Mouse (Mus musculus) frontal cortex, postnatal 10 days (tissue): ENCODE measurements around the gene Zfp523.

ENCODE experiments used
- DNase-seq, 2 experiments: peaks; one replicate each; pipeline ENCODE4 v3.0.0; 2022; ENCODE audit warnings: low spot score in 2 of 2, mixed read lengths in 1 of 2

The Zfp523 gene

DNA sequence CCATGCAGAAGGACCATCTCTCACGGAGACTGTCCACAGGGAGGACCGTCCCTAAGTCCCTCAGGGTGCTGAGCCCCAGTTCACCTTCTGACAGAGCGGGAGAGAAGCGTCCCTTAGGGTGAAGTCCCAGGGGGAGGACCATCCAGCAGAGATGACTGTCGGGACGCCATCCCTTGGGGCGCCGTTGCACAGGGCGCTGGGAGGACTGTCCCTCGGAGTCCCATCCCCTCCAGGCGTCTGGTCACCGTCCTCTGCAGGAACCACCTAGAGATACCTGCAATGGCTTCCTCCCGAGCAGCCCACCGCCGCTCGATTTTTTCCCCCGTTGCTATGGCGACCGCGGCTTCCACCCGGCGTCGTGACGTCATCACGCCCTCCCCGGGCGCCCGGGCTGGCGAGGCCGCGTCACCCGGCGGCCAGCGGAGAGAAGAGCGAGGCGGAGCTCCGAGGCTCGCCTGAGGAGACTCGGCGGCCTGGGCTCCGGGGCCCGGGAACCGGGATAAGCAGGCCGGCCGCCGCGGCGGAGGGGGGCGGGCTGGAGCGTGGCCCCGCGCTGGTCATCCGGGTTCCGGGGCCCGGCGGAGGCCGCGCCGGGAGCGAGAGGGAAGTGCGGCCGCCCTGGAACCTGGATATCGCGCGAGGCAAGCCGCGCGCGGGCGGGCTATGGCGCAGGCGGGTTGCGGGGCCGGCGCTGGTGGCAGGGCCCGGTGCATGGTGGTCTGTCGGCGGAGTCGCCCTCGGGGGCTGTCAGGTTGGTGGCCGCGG, at the start of gene Zfp523:
Zfp523 (plus strand) TSS at position 355 of the 765 bp plus-strand sequence.
- DNase-seq: peak; percentile 84 to 93

DNA sequence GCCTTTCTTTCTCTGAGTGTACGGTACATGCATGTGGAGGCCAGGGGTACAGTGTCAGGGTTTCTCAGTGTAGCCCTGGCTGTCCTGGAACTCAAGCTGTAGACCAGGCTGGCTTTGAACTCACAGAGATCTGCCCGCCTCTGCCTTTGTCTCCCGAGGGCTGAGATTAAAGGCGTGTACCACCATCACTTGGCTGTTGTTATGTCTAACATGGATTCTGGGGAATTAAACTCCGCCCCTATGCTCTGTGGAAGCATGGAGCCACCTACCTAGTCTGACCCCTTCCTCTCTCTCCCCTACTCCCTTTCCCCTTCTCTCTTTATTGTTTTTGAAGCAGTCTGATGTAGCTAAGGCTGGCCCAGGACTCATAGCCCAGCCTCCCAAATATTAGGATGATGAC, 47.1 kb upstream of the Zfp523 start:
- no peak for DNase-seq

DNA sequence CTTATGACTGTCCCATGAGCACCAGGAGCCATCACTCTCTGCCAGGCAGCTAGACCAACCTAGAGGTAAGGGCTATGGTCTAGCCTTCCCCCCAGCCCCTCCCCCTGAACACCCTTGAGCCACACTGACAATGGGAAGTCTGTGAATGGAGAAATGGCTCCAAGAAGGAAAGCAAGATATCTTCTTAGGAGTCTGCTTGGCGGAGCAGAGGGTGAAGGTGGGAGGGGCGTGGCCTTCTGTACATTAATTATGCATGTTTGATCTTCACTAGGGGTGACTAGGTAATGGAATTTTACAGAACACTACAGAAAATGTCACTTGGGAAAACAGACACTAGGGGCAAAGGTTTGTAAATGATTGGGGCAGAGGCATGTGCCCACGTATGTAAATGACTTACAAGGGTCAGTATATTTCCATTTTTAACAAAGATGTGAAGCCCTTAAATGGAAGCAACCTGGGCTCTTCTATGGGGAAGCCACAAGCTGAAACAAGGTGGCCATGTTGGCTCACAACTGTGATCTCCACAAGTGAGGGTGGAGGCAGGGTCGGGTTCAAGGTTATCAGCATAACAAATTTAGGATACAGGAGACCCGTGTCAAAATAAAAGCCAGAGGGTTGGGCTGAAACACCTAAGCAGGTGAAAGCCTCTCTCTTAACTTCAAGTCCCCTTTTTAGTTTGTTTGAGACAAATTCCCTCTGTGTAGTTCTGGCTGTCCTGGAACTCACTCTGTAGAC, 46.4 kb upstream of the Zfp523 start:
- no peak for DNase-seq

DNA sequence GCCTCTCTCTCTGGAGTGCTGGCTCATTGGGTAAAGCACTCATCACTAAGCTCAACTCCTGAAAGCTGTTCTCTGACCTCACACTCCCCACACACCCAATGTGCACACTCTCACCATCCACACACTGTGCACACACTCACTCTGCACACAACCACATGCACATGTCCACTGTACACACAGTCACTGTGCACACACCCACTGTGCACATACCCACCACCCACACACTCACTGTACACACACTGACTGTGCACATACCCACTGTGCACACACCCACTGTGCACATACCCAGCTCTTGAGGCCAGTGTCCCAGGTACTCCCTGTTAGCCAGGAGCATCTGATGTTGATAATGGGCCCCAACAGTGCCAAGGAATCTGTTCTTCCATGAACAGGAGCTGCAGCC, 45.8 kb upstream of the Zfp523 start:
- DNase-seq: no peak

DNA sequence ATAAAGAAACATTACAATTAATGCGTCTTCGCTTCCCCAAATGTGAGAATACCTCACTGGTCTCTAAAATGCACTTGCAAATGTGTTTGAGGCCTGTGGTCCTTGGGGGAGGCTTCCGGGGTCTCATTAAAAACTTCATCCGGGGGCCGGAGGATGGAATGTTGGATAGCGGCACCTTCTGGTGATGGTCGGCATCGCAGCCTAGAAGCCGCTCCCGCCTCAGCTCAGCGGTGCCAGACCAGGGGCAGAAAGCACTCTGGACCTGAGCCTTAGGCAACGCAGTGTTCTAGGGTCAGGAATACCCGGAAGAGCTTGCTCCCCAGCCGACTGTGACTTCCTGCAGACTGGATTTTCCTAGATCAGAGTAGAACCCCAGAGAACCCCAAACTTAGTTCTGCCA, 43.7 kb upstream of the Zfp523 start:
- DNase-seq: peak in 1 of 2 experiments; percentile 50

DNA sequence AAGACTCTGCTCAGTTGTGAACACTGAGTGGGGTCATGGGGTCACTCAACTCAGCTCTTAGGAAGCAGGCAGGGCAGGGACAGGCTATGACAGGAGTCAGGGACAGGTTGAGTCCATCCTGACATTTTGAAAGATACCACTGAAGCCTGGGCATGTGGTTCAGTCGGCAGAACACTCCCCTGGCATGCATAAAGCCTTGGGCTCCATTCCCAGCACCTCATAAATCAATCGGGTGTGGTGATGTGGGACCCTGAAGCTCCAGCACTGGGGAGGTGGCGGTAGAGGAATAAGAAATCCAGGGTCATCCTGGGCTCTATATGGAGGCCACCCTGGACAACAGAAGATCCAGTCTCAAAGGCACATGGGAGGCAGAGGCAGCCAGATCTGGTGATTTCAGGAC, 41.4 kb upstream of the Zfp523 start:
- DNase-seq: no peak

DNA sequence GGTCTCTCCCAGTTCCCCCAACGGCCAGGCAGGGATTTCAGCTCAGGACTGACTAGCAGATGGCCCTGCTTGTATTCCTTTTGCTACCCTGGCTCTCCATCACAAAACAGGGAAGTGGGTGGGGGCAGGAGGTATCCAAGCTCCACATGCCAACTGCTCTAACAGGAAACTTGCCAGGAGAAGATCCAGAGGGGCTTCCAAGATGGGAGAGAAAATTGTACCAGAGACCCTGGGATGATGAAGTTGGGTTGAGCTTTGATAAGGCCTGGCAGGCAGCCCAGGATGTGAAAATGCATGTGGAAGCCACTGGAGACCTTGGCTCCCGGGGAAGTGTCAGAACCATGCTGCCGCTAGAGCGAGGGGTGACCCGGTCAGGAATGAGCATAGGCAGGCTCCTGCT, 40.7 kb upstream of the Zfp523 start:
- no peak for DNase-seq

DNA sequence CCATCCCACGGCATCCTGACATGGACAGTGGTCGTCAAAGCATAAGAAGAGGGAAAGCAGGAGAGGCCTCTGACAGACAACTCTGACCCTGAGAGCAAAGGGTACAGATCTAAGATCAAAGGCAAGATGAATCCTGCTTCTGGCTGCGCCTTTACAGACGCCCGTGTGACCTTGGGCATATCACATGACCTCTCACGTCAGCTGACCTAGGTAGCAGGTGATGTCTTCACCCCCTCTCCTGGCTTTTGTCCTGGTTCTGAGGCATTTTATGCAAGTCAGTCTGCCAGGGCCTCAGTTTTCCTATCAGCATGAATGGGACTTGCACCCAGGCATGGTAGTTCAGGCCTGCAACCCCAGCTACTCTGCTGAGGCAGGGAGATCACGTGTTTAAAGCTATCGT, 38.9 kb upstream of the Zfp523 start:
- DNase-seq: no peak

DNA sequence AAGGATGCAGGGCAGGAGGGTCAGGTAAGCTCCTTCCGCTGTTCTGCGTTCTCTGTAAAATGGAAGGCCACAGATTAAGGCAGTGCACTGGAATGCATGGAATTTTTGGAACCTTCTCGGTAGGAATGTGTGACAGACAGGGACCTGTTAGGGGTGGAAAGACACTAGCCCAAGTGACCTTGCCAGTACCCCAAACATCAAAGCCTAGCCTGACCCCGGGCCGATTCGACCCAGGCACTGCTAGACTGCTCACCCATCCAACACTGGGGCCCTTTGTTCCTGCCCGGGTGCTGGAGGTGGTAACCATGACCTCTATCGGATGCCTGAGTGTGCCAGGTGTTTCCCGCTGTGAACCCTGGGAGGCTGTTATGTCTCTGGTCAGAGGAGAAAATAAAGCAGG, 38.2 kb upstream of the Zfp523 start:
- no peak for DNase-seq

DNA sequence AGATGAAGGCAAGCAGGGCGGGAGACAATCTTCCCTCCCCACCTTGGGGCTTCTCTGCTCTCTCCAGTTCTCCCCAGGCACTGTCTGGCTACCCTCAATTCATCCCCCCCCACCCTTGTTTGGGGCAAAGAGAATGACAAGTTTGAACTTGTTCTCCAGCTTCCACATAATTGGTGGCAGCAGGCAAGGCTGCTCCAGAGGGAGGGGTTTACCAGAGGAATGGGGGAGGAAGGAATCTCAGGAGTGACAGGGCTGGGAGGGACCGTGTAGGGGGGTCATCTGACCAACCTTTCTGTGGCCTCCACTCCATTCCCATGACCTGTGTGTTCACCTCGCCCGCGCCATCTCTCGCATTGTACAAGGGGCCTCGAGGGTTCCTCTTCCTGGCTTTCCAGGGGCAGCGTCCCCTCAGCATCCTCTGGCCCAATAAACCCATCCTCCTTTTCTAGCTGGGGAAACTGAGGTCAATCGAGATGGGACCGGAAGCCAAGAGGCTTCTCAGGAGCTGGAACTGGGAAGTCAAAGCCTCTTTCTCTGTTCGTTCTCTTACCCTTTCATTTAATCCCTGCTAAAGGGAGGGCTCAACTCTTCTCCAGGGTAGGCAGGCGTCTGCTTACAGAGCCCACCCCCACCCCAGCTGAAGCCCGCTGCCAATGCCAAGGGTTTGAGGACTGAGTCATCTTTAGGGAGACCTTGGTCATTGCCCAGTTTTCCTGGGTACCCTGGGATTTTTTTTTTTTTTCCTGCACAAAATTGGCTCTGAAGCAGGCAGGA, 36.3 kb upstream of the Zfp523 start:
- no peak for DNase-seq

DNA sequence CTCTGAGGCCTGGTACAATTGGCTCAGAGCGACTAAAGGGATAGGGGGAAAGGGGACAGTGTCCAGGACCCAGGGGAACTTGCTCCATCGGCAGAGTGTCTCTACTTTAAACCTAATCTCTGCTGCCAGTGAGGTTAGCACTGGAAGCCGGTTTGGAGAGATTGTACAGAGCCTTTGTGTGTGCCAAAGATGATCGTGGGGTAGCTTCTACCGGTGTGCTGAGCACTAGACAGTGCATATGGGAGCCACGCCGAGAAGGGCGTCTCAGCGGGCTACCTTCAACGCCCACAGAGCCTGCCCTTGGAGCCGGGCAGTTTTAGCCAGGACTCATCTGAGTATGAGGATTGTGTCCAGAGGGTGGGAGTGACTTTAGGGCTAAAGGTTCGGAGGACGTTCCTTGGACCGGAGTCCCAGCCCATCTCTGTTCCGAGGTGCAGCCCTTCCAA, 35.7 kb upstream of the Zfp523 start:
- DNase-seq: no peak

DNA sequence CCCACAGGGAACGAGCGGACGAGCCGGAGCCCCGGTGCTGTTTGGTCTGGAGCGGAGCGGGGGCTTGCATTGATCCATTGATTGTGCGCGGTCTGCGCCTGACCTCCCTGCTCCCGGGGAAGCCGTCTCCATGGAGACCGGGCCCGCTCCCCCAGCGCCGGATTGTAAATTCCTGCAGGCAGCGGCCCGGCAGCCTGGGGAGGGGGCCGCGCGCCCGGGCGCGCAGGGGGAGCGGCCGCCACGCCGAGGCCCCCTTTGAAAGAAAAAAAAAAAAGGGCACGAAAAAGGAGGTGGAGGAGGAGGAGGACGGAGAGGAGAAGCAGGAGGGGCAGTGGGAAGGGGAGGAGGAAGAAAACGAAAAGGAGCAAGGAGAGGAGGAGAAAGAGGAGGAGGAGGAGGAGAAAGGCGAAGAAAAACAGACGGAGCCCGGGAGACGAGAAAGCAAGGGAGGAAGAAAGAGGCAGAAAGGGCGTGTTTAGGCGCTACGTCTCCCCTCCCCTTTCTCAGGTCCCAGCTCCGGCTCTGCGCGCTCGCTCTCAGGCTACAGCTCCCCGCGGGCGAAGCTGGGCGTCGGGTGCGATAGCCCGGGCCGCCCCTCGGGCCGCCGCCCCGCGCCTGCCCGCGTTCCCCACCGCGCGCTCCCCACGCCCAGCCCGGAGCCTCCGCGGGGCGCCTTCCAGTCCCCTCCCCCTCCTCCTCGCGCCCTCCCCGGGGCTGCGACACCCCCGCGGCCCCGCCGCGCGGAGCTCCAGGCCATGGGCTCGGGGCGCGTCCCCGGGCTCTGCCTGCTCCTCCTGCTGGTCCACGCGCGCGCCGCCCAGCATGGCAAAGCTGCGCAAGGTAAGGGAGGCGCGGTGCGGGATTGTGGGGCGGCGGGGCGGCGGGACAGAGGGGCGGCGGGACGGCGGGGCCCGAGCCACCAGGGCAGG, 34.9 kb upstream of the Zfp523 start, which contains the start of gene Scube3:
Scube3 (plus strand) TSS at position 371 of the 929 bp plus-strand sequence.
- DNase-seq: no peak

DNA sequence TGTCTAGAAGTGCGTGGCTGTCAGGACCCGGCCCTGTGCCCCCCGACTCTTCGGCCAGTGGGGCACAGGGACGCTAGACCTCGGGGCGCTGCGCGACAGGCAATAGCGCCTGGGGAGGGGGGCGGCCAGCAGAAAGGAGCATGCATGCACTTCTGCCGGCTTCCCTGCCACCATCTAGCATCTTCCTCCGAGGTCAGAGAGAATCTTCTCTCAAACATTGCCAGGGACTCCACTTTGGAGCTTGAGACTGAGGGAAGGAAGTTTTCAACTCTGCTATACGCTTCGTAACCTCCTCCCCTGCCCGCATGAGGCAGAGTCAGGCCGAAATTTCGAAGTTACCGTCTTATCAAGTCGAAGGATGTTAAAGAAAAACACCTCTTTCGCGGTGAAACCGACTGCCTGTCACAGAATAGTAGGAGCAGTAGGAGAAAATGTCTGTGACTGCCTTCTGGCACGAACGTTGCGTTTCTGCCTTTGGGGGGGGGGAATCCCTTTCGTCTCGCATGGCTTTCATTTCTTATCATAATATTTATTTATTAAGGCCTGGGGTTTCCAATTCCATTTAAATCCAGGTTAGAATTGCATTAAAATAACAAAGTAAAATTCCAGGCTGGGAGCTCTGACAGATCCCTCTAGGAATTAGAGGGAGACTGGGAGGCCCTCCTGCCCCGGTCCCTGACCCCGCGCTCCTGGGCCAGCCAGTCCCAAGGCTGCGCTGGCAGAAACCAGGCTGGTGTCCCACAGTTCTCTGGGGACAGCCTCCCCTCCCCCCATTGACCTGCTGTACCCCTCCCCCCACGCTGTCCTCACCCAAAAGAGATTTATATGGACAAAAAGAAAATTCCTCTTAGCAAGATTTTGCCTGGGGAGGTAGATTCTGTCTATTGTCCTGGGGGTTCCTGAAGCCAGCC, 34.0 kb upstream of the Zfp523 start:
- no peak for DNase-seq

DNA sequence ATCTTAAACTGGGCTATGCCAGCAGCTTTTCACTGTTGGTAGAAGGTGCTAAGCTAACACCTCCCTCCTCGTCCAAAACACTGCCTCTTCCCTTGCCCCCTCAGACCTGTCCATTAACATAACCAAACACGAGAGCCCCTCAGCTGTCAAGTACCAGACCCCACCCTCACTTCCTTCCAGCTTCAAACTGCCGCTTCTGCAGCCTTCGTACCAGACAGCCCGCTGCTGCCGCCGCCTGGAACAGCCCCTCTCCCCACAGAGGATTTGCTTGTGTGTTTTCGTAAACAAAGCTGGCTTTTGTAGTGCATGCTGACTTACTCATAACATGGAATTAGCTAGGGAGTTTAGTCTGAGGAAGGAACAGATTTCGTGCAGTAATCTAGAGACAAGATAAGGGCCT, 33.2 kb upstream of the Zfp523 start:
- no peak for DNase-seq

DNA sequence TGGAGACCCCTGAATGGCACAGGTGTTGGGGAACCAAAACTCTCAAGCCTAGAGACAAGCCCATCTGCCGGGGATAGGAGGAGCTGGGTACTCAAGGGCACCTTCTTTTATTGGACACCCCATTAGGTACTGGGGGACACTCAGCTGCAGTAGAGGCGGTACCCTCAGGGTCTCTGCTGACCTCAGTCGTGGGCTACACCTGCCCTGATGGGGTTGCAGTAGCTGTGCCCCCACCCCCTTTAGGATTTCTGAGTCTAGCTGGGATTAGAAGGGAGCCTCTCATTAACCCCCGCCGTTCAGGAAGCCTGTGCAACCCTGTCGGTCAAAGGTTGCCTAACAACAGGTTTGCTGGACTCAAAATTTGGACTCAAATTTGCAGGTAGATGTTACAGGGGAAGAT, 32.7 kb upstream of the Zfp523 start:
- DNase-seq: no peak

DNA sequence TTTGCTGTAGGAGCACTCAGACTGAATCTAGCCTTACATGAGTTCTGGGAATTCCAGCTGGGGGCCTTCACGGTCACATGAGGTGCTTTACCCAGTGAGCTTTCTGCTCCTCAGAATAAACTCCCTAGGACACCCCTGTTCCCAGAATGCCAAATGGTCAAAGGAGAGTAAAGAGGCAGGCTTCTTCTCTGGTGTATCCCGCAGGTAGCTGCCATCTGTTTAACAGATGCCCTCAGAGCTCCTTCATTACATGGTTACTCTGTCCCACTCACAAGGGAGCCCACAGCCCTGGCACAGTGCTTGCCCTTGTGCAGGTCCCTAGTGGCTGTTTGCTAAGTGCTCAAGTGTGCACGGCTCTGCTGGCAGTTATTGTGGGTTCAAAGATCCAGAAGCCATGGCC, 28.6 kb upstream of the Zfp523 start:
- no peak for DNase-seq

DNA sequence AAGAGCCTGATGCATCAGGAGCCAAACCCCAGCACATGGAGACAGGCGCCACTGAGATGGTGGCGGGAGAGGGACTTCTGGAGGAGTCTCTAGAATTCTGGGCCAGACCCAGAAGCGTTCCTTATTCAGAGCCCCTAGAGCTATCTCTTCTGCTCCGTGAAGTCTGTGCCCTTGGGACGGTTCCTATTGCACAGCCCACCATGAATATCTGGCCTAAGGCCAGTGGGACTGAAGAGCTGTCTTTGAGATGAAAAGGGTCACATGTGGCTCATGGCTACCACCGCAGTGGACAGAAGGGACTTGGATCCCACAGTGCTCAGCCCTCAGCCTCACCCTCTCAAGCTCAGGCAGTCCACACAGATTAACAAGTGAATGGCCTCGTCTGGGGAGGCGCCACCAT, 27.2 kb upstream of the Zfp523 start:
- no peak for DNase-seq

DNA sequence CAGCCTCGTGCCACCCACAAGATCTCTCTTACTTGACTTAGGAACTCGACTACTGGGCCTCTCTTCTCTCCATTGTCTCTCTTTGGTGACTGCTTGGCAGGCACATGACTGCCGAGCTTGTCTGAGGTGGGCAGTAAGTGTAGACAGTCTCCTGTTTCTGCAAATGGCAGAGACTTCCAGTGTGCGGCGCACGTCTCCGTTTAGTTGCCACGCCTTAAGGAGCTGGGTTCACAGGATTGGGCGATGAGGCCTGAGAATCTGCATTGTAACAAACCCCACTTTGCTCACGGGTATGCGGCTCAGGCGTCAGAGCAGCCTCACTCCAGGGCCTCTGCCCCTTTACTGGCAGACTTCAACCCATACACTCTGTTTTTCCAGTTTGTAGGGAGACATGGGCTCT, 26.5 kb upstream of the Zfp523 start:
- DNase-seq: no peak

DNA sequence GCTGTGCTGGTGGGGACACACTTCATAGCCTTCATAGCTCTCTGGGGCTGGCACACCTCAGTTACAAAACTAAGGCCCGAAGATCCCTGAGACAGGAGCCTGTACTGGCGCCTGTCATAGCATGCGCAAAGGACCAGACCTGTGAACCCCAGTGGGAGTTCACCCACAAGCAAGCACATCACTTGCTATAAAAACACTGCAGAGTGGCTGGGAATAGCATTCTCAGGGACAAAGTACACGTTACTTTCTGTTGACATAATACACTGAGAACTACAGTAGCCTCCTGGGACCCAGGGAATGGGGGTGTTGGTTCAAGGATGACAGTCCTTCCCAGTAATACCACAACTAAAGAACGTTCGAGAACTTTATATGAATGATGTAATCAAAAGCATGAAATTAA, 23.8 kb upstream of the Zfp523 start:
- DNase-seq: no peak

DNA sequence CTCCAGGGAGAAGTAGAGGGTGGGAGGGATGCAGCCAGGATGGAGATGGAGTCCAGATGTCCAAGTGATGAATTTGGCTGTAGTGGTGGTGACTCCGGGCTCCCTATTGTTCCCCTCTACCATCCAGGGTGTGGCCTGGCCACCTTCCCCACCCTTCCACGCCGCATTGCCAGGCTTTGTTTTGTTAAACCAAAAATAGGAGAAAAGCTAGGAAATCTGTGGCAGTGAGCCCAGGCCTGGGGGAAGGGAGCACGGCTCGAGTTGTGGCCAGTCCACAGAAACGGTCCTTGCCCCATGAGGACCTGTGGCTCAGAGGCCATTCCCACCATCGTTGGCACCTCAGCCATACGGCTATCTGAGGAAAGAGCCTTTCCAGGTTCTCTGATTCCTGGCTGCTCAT, 22.0 kb upstream of the Zfp523 start:
- no peak for DNase-seq
